Mouse (Mus musculus): ENCODE data around the gene Ncln. TPM values are rescaled to one million over a fixed set of nuclear protein-coding genes. Genes with fewer than 3 reads are reported as not detected.

Gene Ncln
- polyA plus RNA-seq, 1 experiment, result 354 TPM

DNA sequence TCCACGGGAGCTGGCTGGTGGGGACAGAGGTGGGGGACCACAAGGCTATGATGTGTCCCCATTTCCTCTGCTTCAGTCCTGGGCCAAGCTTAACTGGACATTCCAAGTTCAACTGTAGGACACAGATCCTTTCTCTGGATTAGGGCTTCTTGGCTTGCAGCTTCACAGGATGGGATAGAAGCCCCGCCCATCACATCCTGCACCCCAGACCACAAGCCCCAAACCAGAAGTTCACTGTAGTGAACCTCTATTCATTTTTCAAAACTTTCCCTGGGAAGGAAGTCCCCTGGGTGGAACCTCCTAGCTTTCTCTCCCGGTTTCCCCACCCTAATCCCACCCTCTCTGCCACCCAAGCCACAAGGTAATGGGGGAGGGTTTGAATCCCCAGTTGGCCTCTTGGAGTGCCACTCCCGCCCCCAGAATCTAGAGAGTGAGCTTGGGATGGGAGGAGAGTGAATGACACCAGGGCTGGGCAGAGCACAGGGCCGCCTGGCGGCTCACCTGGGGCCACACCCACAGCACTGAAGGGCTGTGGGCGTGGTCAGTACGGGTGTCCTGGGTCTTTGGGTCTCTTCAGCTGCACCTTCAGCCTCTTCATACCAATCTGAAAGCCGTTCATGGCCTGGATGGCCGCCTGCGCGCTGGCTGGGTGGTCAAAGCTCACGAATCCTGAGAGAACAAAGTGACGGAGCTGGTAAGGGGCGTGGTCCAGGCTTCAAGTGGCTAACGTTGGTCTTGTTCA is 34.3 kb downstream of the Ncln start:
- 6% methylated on average over 16 of the region's 16 CpGs for WGBS
- no peak for TF ChIP-seq CTCF (IDR thresholded peaks at IDR 0.05; ENCODE audit: extremely low read depth, insufficient read length, insufficient replicate concordance, low read depth, low read length)
- TF ChIP-seq POLR2A (IDR thresholded peaks at IDR 0.05; ENCODE audit: low read depth, low read length), result no peak
- Histone ChIP-seq H3K36me3 (ENCODE audit: control insufficient read depth, insufficient read depth, low read length) (no peaks in the 10 kb centered on the region), H3K27ac (ENCODE audit: insufficient read depth, low read depth, low read length) (no peak overlapping the region), H3K4me3 (ENCODE audit: low read depth, low read length) (peak overlapping the region; percentile 50), H3K4me1 (ENCODE audit: control insufficient read depth, insufficient read depth, insufficient read length, low read length) (peaks cover 39% of the 10 kb centered on the region), H3K27me3 (ENCODE audit: control insufficient read depth, insufficient read depth, low read length) (peaks cover 8% of the 10 kb centered on the region)

DNA sequence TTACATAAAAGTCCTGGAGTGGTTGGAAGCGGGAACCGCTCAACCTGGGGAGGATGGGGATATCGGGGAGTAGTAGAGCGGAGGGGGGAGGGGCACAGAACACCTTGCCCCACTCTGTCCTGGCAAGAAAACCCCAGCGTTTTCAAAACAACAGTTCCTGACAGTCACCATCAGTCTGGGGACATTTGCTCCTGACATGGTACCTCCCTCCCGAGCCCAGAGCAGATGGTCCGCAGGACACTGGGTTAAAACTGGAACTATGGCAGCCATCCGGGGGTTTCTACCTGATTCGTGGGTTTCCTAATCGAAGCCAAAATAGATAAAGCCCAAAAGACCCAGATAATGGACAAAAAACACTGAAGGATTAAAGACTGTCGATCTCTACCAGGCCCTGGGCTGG is 35.2 kb downstream of the Ncln start:
- H3K27ac ChIP-seq (ENCODE audit: insufficient read depth, low read depth, low read length), result no peak overlapping the region
- no peak overlapping the region for H3K4me3 ChIP-seq (ENCODE audit: low read depth, low read length)
- peaks cover 30% of the 10 kb centered on the region for H3K4me1 ChIP-seq (ENCODE audit: control insufficient read depth, insufficient read depth, insufficient read length, low read length)
- H3K27me3 ChIP-seq (ENCODE audit: control insufficient read depth, insufficient read depth, low read length), result peaks cover 8% of the 10 kb centered on the region
- 54% methylated on average over 11 of the region's 11 CpGs for WGBS
- TF ChIP-seq POLR2A (IDR thresholded peaks at IDR 0.05; ENCODE audit: low read depth, low read length) (no peak), CTCF (IDR thresholded peaks at IDR 0.05; ENCODE audit: extremely low read depth, insufficient read length, insufficient replicate concordance, low read depth, low read length) (no peak)
- H3K36me3 ChIP-seq (ENCODE audit: control insufficient read depth, insufficient read depth, low read length), result no peaks in the 10 kb centered on the region

DNA sequence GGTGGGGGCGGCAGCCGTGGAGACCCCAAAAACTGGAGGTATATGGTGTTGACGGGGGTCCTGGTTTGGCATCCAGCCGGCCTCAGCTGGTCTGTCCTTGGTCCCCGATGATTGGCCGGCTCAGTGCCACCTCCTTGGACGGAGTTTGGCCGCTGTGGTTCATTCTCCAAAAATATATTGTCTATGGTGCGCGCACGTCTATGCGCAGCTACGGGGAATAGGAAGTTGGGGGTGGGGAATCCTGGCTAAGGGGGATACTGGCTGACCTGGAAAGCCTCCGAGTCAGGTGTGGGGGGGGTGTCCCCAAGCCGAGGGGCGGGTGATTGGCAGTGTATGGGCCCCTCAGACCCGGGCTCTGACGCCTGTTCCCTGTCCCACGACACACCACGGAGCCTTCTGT is 35.7 kb downstream of the Ncln start:
- 45% methylated on average over 20 of the region's 20 CpGs for WGBS
- TF ChIP-seq CTCF (IDR thresholded peaks at IDR 0.05; ENCODE audit: extremely low read depth, insufficient read length, insufficient replicate concordance, low read depth, low read length), result no peak
- TF ChIP-seq POLR2A (IDR thresholded peaks at IDR 0.05; ENCODE audit: low read depth, low read length), result no peak
- Histone ChIP-seq H3K27me3 (ENCODE audit: control insufficient read depth, insufficient read depth, low read length) (peaks cover 10% of the 10 kb centered on the region), H3K4me1 (ENCODE audit: control insufficient read depth, insufficient read depth, insufficient read length, low read length) (peaks cover 26% of the 10 kb centered on the region), H3K27ac (ENCODE audit: insufficient read depth, low read depth, low read length) (no peak overlapping the region), H3K36me3 (ENCODE audit: control insufficient read depth, insufficient read depth, low read length) (no peaks in the 10 kb centered on the region), H3K4me3 (ENCODE audit: low read depth, low read length) (no peak overlapping the region)

DNA sequence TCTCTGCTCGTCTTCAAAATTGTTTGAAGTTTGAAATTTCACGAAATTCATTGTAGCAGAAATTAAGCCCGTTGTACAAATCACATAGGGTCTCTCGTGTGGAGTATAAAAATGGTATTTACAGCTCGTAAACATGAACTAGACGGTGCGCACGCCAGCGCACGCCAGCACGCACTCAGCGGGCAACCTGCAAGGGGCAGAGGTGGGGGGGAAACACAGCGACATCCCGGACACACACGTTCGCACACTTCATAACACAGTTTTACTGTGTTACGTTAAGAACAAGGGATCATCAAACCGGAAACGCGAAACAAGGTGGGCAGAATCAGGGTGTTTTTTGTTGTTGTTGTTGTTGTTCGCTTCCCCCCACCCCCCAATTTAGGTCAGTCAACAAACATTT is 36.8 kb downstream of the Ncln start:
- 72% methylated on average over 21 of the region's 21 CpGs for WGBS
- Histone ChIP-seq H3K27me3 (ENCODE audit: control insufficient read depth, insufficient read depth, low read length) (peaks cover 12% of the 10 kb centered on the region), H3K36me3 (ENCODE audit: control insufficient read depth, insufficient read depth, low read length) (no peaks in the 10 kb centered on the region), H3K4me3 (ENCODE audit: low read depth, low read length) (no peak overlapping the region), H3K27ac (ENCODE audit: insufficient read depth, low read depth, low read length) (no peak overlapping the region), H3K4me1 (ENCODE audit: control insufficient read depth, insufficient read depth, insufficient read length, low read length) (peaks cover 16% of the 10 kb centered on the region)
- no peak for TF ChIP-seq POLR2A (IDR thresholded peaks at IDR 0.05; ENCODE audit: low read depth, low read length)

DNA sequence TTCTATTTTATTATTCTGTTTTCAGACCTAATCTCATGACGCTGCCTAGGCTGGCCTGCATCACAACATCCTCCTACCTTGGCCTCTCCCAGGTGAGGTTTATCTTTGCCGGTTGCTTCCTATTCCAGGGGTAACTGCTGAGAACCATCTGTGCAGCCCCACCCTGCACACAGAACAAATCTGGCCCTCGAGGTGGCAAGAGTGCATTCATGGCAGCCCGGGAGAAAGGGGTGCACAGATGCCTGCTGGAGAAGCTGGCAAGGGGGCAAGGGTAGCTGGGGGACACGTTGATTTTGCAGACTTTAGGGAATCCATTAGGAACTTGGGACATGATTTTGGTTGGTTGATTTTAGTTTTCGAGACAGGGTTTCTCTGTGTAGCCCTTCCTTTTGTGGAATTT is 37.9 kb downstream of the Ncln start:
- WGBS, result 41% methylated on average over 6 of the region's 6 CpGs
- H3K27me3 ChIP-seq (ENCODE audit: control insufficient read depth, insufficient read depth, low read length), result peaks cover 19% of the 10 kb centered on the region

DNA sequence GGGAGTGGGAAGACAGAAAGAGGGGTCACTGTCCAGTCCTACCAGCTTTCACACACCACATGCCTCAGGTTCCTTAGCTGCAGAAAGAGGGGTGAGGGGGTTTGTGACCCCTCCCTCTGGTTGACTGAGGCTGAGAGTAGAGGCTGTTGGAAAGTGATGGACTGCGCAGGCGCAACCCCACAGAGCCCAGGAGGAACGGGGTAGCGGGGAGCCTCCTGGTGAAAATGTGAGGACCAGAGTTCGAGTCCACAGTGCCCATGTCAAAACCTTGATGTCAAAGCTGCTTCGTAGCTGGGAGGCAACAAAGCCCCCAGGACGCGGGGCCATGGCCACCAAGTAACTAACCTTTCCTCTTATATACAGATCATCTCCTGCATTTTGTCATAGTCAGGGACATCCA is 38.6 kb downstream of the Ncln start:
- H3K36me3 ChIP-seq (ENCODE audit: control insufficient read depth, insufficient read depth, low read length), result no peaks in the 10 kb centered on the region
- peaks cover 26% of the 10 kb centered on the region for H3K27me3 ChIP-seq (ENCODE audit: control insufficient read depth, insufficient read depth, low read length)
- no peak overlapping the region for H3K27ac ChIP-seq (ENCODE audit: insufficient read depth, low read depth, low read length)
- TF ChIP-seq CTCF (IDR thresholded peaks at IDR 0.05; ENCODE audit: extremely low read depth, insufficient read length, insufficient replicate concordance, low read depth, low read length) (no peak), POLR2A (IDR thresholded peaks at IDR 0.05; ENCODE audit: low read depth, low read length) (no peak)
- no peak overlapping the region for H3K4me3 ChIP-seq (ENCODE audit: low read depth, low read length)
- peaks cover 10% of the 10 kb centered on the region for H3K4me1 ChIP-seq (ENCODE audit: control insufficient read depth, insufficient read depth, insufficient read length, low read length)
- WGBS, result 87% methylated on average over 8 of the region's 8 CpGs

More for the DNA sequence above, 37.9 kb downstream of the Ncln start:
- no peak overlapping the region for H3K27ac ChIP-seq (ENCODE audit: insufficient read depth, low read depth, low read length)
- no peaks in the 10 kb centered on the region for H3K36me3 ChIP-seq (ENCODE audit: control insufficient read depth, insufficient read depth, low read length)
- H3K4me1 ChIP-seq (ENCODE audit: control insufficient read depth, insufficient read depth, insufficient read length, low read length), result peaks cover 10% of the 10 kb centered on the region
- TF ChIP-seq CTCF (IDR thresholded peaks at IDR 0.05; ENCODE audit: extremely low read depth, insufficient read length, insufficient replicate concordance, low read depth, low read length) (no peak), POLR2A (IDR thresholded peaks at IDR 0.05; ENCODE audit: low read depth, low read length) (no peak)
- H3K4me3 ChIP-seq (ENCODE audit: low read depth, low read length), result no peak overlapping the region

DNA sequence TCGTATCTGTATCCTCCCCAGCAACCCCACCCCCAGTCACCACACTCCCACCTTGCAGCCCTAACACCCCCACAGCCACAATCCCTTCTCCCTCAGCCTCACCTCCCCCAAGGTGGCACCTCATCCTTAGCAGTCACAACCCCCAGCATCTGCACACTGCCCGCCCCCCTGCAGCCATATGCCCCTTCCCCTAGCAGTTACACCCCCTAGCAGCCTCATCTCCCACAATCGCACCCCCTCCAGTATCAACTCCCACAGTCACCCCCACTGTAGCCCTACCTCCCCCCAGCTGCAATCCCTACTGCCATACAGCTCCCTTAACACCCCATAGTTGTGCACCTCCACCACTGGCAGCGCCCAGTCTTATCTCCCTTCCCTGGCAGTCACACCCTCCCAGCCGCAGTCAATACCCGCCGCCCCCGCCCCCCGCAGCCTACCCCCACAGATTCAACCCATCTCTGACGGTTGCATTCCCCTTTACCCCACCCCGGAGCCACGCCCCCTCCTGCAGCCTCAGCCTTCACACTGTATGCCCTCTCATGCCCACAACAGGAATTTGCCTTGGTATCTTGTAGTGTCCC is 39.1 kb downstream of the Ncln start:
- whole genome bisulfite sequencing, result 25% methylated on average over 12 of the region's 12 CpGs
- Histone ChIP-seq H3K36me3 (ENCODE audit: control insufficient read depth, insufficient read depth, low read length) (no peaks in the 10 kb centered on the region), H3K4me1 (ENCODE audit: control insufficient read depth, insufficient read depth, insufficient read length, low read length) (peaks cover 6% of the 10 kb centered on the region), H3K27ac (ENCODE audit: insufficient read depth, low read depth, low read length) (no peak overlapping the region), H3K27me3 (ENCODE audit: control insufficient read depth, insufficient read depth, low read length) (peaks cover 31% of the 10 kb centered on the region), H3K4me3 (ENCODE audit: low read depth, low read length) (no peak overlapping the region)
- TF ChIP-seq CTCF (IDR thresholded peaks at IDR 0.05; ENCODE audit: extremely low read depth, insufficient read length, insufficient replicate concordance, low read depth, low read length) (no peak), POLR2A (IDR thresholded peaks at IDR 0.05; ENCODE audit: low read depth, low read length) (no peak)
